ENCODE assay signal across 10 mouse cellular contexts in the genomic region with DNA sequence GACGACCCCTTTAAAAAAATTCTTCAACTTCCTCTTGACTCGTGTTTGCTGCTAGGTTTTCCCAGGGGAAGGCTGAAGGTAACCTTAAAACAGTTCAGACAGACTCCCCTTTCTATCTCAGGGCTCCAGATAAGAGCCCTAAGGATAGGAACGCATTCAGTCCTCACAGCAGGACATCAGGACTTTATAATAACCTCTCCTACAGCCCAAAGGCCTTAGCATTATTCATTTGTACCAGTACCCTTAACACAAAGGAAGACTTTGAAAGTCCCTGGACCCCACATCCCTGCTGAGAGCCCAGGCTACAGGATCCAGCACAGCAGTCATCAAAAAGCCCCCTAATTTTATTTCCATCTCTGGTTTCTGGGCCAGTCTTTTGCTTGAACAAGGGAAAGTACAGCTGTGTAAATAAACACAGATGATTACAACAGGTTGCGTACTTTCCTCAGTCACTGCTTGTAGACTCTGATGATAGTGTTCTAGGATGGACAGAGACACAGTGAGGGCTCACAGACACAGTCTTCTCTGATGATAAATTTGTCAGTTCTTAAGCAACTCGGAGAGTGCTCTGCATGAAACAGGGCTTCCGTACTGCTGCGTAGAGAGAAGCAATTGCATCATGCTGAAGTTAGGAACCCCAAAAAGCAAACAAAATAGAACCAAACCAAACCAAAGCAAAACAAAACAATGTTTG. TPM values are rescaled to one million over a fixed set of nuclear protein-coding genes. Genes with fewer than 3 reads are reported as not detected.
A peak's percentile ranks its signal among the peaks of the same experiment; 100 is the strongest.
DNase-seq lines count a peak whose midpoint lies in the region; ATAC-seq and TF ChIP-seq lines count a peak whose summit lies in the region.
"Had no signal": no experiment of that assay in that cellular context is flagged by ENCODE, and none has a peak within 500 bp of the region (broad histone marks: within the 10 kb centered on the region; RNA-seq: fewer than 3 reads in every experiment).

No protein-coding gene starts in this region.

- peak overlapping the region; percentile 72 for H3K27ac ChIP-seq in layer of hippocampus, adult 2 months
- H3K27ac ChIP-seq in forebrain, embryonic 12.5 days = peak overlapping the region; percentile 4; the same call in 1 of the 2 replicates

- no peak for TF ChIP-seq CTCF in layer of hippocampus, adult 2 months (conservative IDR thresholded peaks at IDR 0.05)
- TF ChIP-seq CTCF in brain, embryonic 14.5 days (IDR thresholded peaks at IDR 0.05; ENCODE audit: borderline replicate concordance, extremely low read depth, insufficient read depth, insufficient read length) = no peak

- ATAC-seq in forebrain, embryonic 12.5 days (ENCODE audit: low FRiP score) = peak; percentile 36; the same call in 1 of the 2 replicates
- ATAC-seq in activated CD4-positive, CD25-positive, alpha-beta regulatory T cell, adult 4 months = no peak

- no peaks in the 10 kb centered on the region for H3K27me3 ChIP-seq in forebrain, embryonic 12.5 days
- no peaks in the 10 kb centered on the region for H3K27me3 ChIP-seq in myocyte (ENCODE audit: control insufficient read depth, insufficient read depth, insufficient read length)
- H3K27me3 ChIP-seq: CH12.LX had no signal

- no peak overlapping the region for H3K9ac ChIP-seq in forebrain, embryonic 12.5 days

- WGBS in forebrain, embryonic 12.5 days = 19% methylated on average over 7 of the region's 7 CpGs

- intact Hi-C loops in left cerebral cortex, postnatal 4 days (cut with DNase I) = no loop called here

- H3K4me3 ChIP-seq in layer of hippocampus, adult 2 months = no peak overlapping the region
- H3K4me3 ChIP-seq in forebrain, embryonic 12.5 days (replicated peaks) = no peak overlapping the region
- no peak overlapping the region for H3K4me3 ChIP-seq in myocyte

- no peaks in the 10 kb centered on the region for H3K79me2 ChIP-seq in myocyte (ENCODE audit: control insufficient read depth, insufficient read depth)

- no peaks in the 10 kb centered on the region; the same call in 1 of the 2 replicates for H3K9me3 ChIP-seq in forebrain, embryonic 12.5 days

- H3K4me2 ChIP-seq in forebrain, embryonic 12.5 days = peak overlapping the region; percentile 3
- H3K4me2 ChIP-seq in myocyte (ENCODE audit: low read depth) = no peak overlapping the region
- H3K4me2 ChIP-seq: heart, embryonic 11.5 days had no signal

- no peaks in the 10 kb centered on the region for H3K36me3 ChIP-seq in forebrain, embryonic 12.5 days (replicated peaks)
- H3K36me3 ChIP-seq in myocyte (ENCODE audit: control insufficient read depth, insufficient read depth) = no peaks in the 10 kb centered on the region

- TF ChIP-seq POLR2A in brain, embryonic 14.5 days (IDR thresholded peaks at IDR 0.05; ENCODE audit: borderline replicate concordance, extremely low read depth, insufficient read depth, insufficient read length, poor library complexity, severe bottlenecking) = no peak
- TF ChIP-seq POLR2A in myocyte (IDR thresholded peaks at IDR 0.05; ENCODE audit: insufficient read length, low read depth) = no peak

- H3K4me1 ChIP-seq in forebrain, embryonic 12.5 days = peaks cover 9% of the 10 kb centered on the region

- DNase-seq in layer of hippocampus, adult 2 months (ENCODE audit: low spot score in 2 of 2) = no peak
- DNase-seq in layer of hippocampus, adult 9-10 months (ENCODE audit: low spot score) = no peak
- DNase-seq in brain, embryonic 14.5 days (ENCODE audit: low read depth) = peak; percentile 75
- no peak for DNase-seq in left cerebral cortex, postnatal 4 days
- DNase-seq in cerebellum, postnatal 10 days = no peak

- no peak overlapping the region for H3ac ChIP-seq in myocyte (ENCODE audit: control insufficient read depth, insufficient read length)

TF ChIP-seq in myocyte, 11 proteins besides CTCF, POLR2A, EP300 and RAD21:
- TF ChIP-seq USF1 (IDR thresholded peaks at IDR 0.05; ENCODE audit: low read depth) (no peak), CEBPB (IDR thresholded peaks at IDR 0.05; ENCODE audit: insufficient read depth, poor library complexity, severe bottlenecking) (peak; percentile 21; the same call in 1 of the 2 replicates)

RNA-seq across cellular contexts. Expression of gene Slc1a3, which starts 23.3 kb away (rescaled TPM):
- 100 to 1,000 TPM; 388 to 405 TPM for total RNA-seq in layer of hippocampus, adult 2 months (2021)
- 69.7 and 101 TPM in 2 replicates for polyA plus RNA-seq in brain, embryonic 14.5 days (2012; rRNA removed)
- polyA plus RNA-seq in forebrain, embryonic 12.5 days (2016; fragmentation: Nextera tagmentation; extraction: Ambion mirVana) = 63.9 and 75.1 TPM in 2 replicates
- polyA plus RNA-seq in myocyte (2012; fragmentation: generic; extraction: Trizol) = 0.47 TPM
- total RNA-seq in left cerebral cortex, postnatal 4 days (2021) = 100 to 1,000 TPM; 207 to 215 TPM
- polyA plus RNA-seq in activated CD4-positive, CD25-positive, alpha-beta regulatory T cell, adult 4 months (2017; shearing (Covaris generic)) = under 1 TPM; 0.18 to 0.26 TPM

Comparison
In these comparisons a context has a peak if more than half of its experiments do, and no peak if none do; other contexts are left out.
1. RNA of gene Slc1a3, which starts 23.3 kb away (polyA plus RNA-seq): 69.7 to 101 TPM in brain, embryonic 14.5 days and 63.9 to 75.1 TPM in forebrain, embryonic 12.5 days; 0.47 TPM in myocyte (single experiment) and 0.18 to 0.26 TPM in activated CD4-positive, CD25-positive, alpha-beta regulatory T cell, adult 4 months; every median in the first group is over 10 times any median in the second.